Mouse (Mus musculus): Measurements from ENCODE around the gene Gcsh.

- TF ChIP-seq POLR2A (IDR thresholded peaks at IDR 0.05; ENCODE audit: extremely low read depth, insufficient read depth, low read length) (no peak), CTCF (IDR thresholded peaks at IDR 0.05; ENCODE audit: low read depth, low read length) (no peak)
Measured at GRCm38 (mm10) chr8:117017006-117017405, 23.7 kb upstream of the Gcsh start.

All from liver, adult 2 months (tissue).